Mouse (Mus musculus) CH12.LX (cell line): Measurements from ENCODE around the gene Zc3h12c.
A peak's percentile ranks its signal among the peaks of the same experiment; 100 is the strongest.

Experiments
- CHD1 ChIP-seq: IDR thresholded peaks from 2 replicates; pipeline ENCODE4 v1.6.1; 2012; ENCODE audit warnings: low read depth, low read length, improper control_type of control experiment, inconsistent platforms
- CHD2 ChIP-seq: IDR thresholded peaks from 2 replicates; pipeline ENCODE4 v1.6.1; 2011; ENCODE audit warnings: low read length, improper control_type of control experiment
- CTCF ChIP-seq, 2 experiments: IDR thresholded peaks in 1 of 2; conservative IDR thresholded peaks in 1 of 2; 2 replicates each; pipeline ENCODE4 v1.5.1; 2011 to 2012; ENCODE audit warnings: low read depth in 2 of 2, low read length in 2 of 2, improper control_type of control experiment in 1 of 2, inconsistent platforms in 1 of 2, mild to moderate bottlenecking in 1 of 2, moderate library complexity in 1 of 2
- EP300 ChIP-seq: IDR thresholded peaks from 2 replicates; pipeline ENCODE4 v1.6.1; 2011; ENCODE audit warnings: low read length, improper control_type of control experiment
- HCFC1 ChIP-seq: IDR thresholded peaks from 2 replicates; pipeline ENCODE4 v1.6.1; 2012; ENCODE audit warnings: low read depth, mild to moderate bottlenecking, inconsistent platforms, low read length, improper control_type of control experiment
- JUND ChIP-seq: conservative IDR thresholded peaks from 2 replicates; pipeline ENCODE4 v1.6.1; 2011; ENCODE audit warnings: low read depth, low read length, improper control_type of control experiment
- KAT2A ChIP-seq: IDR thresholded peaks from 2 replicates; pipeline ENCODE4 v1.6.1; 2012; ENCODE audit warnings: low read length, improper control_type of control experiment, inconsistent platforms; ENCODE audit not compliant: insufficient replicate concordance
- MAFK ChIP-seq: IDR thresholded peaks from 2 replicates; pipeline ENCODE4 v1.6.1; 2011; ENCODE audit warnings: low read length, improper control_type of control experiment; ENCODE audit not compliant: insufficient replicate concordance
- NRF1 ChIP-seq: IDR thresholded peaks from 2 replicates; pipeline ENCODE4 v1.6.1; 2014; ENCODE audit warnings: low read depth, mild to moderate bottlenecking, inconsistent platforms, low read length, improper control_type of control experiment, moderate library complexity
- PAX5 ChIP-seq: IDR thresholded peaks from 2 replicates; pipeline ENCODE4 v1.6.1; 2012; ENCODE audit warnings: low read length, inconsistent platforms, mixed read lengths
- POLR2A ChIP-seq: IDR thresholded peaks from 2 replicates; pipeline ENCODE4 v1.6.1; 2011; ENCODE audit warnings: low read depth, mild to moderate bottlenecking, improper control_type of control experiment, low read length
- SMC3 ChIP-seq: IDR thresholded peaks from 2 replicates; pipeline ENCODE4 v1.6.1; 2011; ENCODE audit warnings: low read depth, low read length, improper control_type of control experiment
- TCF12 ChIP-seq: IDR thresholded peaks from 2 replicates; pipeline ENCODE4 v1.6.1; 2014; ENCODE audit warnings: low read depth, mild to moderate bottlenecking, inconsistent platforms, low read length, improper control_type of control experiment
- ZNF384 ChIP-seq: IDR thresholded peaks from 2 replicates; pipeline ENCODE4 v1.6.1; 2012; ENCODE audit warnings: low read depth, low read length, improper control_type of control experiment, inconsistent platforms

DNA sequence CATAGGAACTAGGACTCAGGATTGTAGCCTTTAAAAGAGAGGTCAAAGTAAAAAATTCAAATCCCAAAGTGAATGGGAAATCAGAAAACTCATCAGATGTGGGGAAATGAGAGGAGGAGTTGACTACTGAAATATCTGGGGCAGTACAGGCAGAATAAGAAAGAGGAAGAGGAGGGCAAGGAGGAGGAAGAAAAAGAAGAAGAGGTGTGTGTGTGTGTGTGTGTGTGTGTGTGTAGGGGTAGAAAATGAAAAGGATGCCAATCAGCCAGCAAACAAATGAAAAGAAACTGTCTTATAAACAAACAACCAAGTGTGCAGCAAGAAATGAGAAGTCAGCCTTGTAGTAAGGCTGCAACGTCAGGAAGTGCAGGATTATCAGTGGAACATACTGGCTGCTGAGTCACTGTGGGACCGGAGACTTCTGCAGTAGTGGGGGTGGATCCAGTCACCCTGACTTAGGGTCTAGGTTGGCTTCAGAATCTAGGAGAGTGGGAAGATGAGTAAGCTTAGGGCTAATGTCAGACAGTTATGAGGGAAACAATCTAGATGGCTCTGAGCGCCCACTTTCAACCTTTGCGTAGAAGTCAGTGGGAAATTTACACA is 7.0 kb upstream of the Zc3h12c start:
- no peak for TF ChIP-seq CTCF (conservative IDR thresholded peaks at IDR 0.05 in 1 of 2, IDR thresholded peaks at IDR 0.05 in 1 of 2; ENCODE audit: low read depth in 2 of 2, low read length in 2 of 2)
- TF ChIP-seq JUND, result no peak
- no peak for TF ChIP-seq SMC3
- no peak for TF ChIP-seq POLR2A
- TF ChIP-seq CHD2, result no peak
- no peak for TF ChIP-seq EP300
- TF ChIP-seq PAX5, result no peak
- no peak for TF ChIP-seq NRF1
- no peak for TF ChIP-seq KAT2A
- no peak for TF ChIP-seq ZNF384
- 0 out of 2 replicates have a peak, but pooled peaks have one; percentile 5 for TF ChIP-seq MAFK
- TF ChIP-seq CHD1, result no peak
- no peak for TF ChIP-seq HCFC1
- no peak for TF ChIP-seq TCF12
